Mouse (Mus musculus) stomach, embryonic 14.5 days (tissue): Measurements from ENCODE around the gene Stx16. TPM values are rescaled to one million over a fixed set of nuclear protein-coding genes. Genes with fewer than 3 reads are reported as not detected.

Experiments
- ATAC-seq: fragments of 200-750 bp; cut with Nextera tagmentation; 2 replicates; pipeline ENCODE4 v1.8.0; 2017; ENCODE audit warnings: low read depth, moderate TSS enrichment; ENCODE audit not compliant: insufficient number of reproducible peaks, insufficient read depth, low FRiP score
- H3K27ac ChIP-seq: fragments of 300-500 bp; sonication (generic); 2 replicates; pipeline ENCODE4 v1.5.1; 2014; ENCODE audit warnings: mild to moderate bottlenecking, low read length, moderate library complexity, mixed read lengths
- H3K27me3 ChIP-seq: fragments of 300-500 bp; sonication (generic); 2 replicates; pipeline ENCODE4 v1.6.1; 2014; ENCODE audit warnings: low read length, control low read depth, mixed read lengths; ENCODE audit not compliant: control insufficient read depth, insufficient read depth
- H3K36me3 ChIP-seq: fragments of 300-500 bp; sonication (generic); 2 replicates; pipeline ENCODE4 v1.6.1; 2014; ENCODE audit warnings: mild to moderate bottlenecking, control low read depth, low read length, moderate library complexity, mixed read lengths; ENCODE audit not compliant: control insufficient read depth, insufficient read depth
- H3K4me1 ChIP-seq: fragments of 300-500 bp; sonication (generic); 2 replicates; pipeline ENCODE4 v1.6.1; 2014; ENCODE audit warnings: low read length, control low read depth, mixed read lengths; ENCODE audit not compliant: control insufficient read depth, insufficient read depth
- H3K4me2 ChIP-seq: fragments of 300-500 bp; sonication (generic); replicated peaks from 2 replicates; pipeline ENCODE4 v1.6.1; 2014; ENCODE audit warnings: low read depth, low read length, control low read depth
- H3K4me3 ChIP-seq: fragments of 300-500 bp; sonication (generic); 2 replicates; pipeline ENCODE4 v1.5.1; 2014; ENCODE audit warnings: low read depth, low read length, control low read depth
- H3K9ac ChIP-seq: fragments of 300-500 bp; sonication (generic); replicated peaks from 2 replicates; pipeline ENCODE4 v1.6.1; 2014; ENCODE audit warnings: low read depth, mild to moderate bottlenecking, control low read depth, low read length, moderate library complexity, mixed read lengths
- H3K9me3 ChIP-seq: fragments of 300-500 bp; sonication (generic); 2 replicates; pipeline ENCODE4 v1.6.1; 2016; ENCODE audit warnings: low read depth, low read length, control low read depth; ENCODE audit not compliant: control insufficient read depth
- WGBS: fragments of 180-500 bp; shearing (Covaris S2); extraction: QIAGEN DNeasy Blood & Tissue Kit; methylation state at CpG from one replicate; pipeline ENCODE4 v1.1.7; 2014; 5-methylcytosine and 5-hydroxymethylcytosine counted together
- polyA plus RNA-seq: library from polyadenylated mRNA; unstranded; fragments of >200 nt; fragmentation: Nextera tagmentation; extraction: Ambion mirVana; gene quantifications from 2 replicates; pipeline ENCODE4 v1.2.1, GENCODE M21; 2014

Gene Stx16
- 11.2 and 11.7 TPM in 2 replicates for polyA plus RNA-seq

- ATAC-seq = peak; percentile 93
- peak within 1 kb of the TSS; percentile 72 for H3K4me2 ChIP-seq
- H3K27me3 ChIP-seq = no peaks in the 10 kb centered on the region
- H3K27ac ChIP-seq = peak within 1 kb of the TSS; percentile 94
- H3K4me3 ChIP-seq = peak within 1 kb of the TSS; percentile 80
- H3K9me3 ChIP-seq = no peaks in the 10 kb centered on the region
- H3K36me3 ChIP-seq = no peaks in the 10 kb centered on the region
- peak within 1 kb of the TSS; percentile 89 for H3K9ac ChIP-seq
- WGBS = 2% methylated on average over 32 of the region's 32 CpGs
- peaks cover 31% of the 10 kb centered on the region for H3K4me1 ChIP-seq
These were observed at the start of gene Stx16 for GRCm38 (mm10) chr2:174075673-174076432. Stx16 (plus strand) TSS chr2:174076308.

GRCm38 (mm10) chr2:174026406-174026805 is 49.7 kb upstream of the Stx16 start:
- Histone ChIP-seq H3K4me1 (peaks cover 14% of the 10 kb centered on the region; the same call in 1 of the 2 replicates), H3K9me3 (no peaks in the 10 kb centered on the region), H3K27me3 (no peaks in the 10 kb centered on the region), H3K9ac (no peak overlapping the region), H3K4me3 (no peak overlapping the region), H3K36me3 (no peaks in the 10 kb centered on the region), H3K4me2 (no peak overlapping the region), H3K27ac (no peak overlapping the region)
- WGBS = 63% methylated on average over 4 of the region's 4 CpGs
- ATAC-seq = no peak

- no peak overlapping the region for H3K4me3 ChIP-seq
- H3K36me3 ChIP-seq = no peaks in the 10 kb centered on the region
- no peaks in the 10 kb centered on the region for H3K4me1 ChIP-seq
- no peaks in the 10 kb centered on the region for H3K27me3 ChIP-seq
- no peaks in the 10 kb centered on the region for H3K9me3 ChIP-seq
- WGBS = 89% methylated on average over 9 of the region's 9 CpGs
- H3K27ac ChIP-seq = no peak overlapping the region
- H3K9ac ChIP-seq = no peak overlapping the region
- no peak overlapping the region for H3K4me2 ChIP-seq
- no peak for ATAC-seq
These were observed 42.8 kb upstream of the Stx16 start for GRCm38 (mm10) chr2:174033257-174033800.

GRCm38 (mm10) chr2:174047656-174048055 is 28.5 kb upstream of the Stx16 start:
- Histone ChIP-seq H3K4me2 (no peak overlapping the region), H3K4me3 (no peak overlapping the region), H3K27me3 (no peaks in the 10 kb centered on the region), H3K36me3 (no peaks in the 10 kb centered on the region), H3K9me3 (peaks cover 9% of the 10 kb centered on the region; the same call in 1 of the 2 replicates), H3K27ac (no peak overlapping the region), H3K9ac (no peak overlapping the region), H3K4me1 (peaks cover 24% of the 10 kb centered on the region)
- WGBS = 98% methylated on average over 2 of the region's 2 CpGs
- no peak for ATAC-seq

- WGBS = 9% methylated on average over 4 of the region's 4 CpGs
- no peak overlapping the region for H3K4me3 ChIP-seq
- ATAC-seq = peak; percentile 83
- H3K27ac ChIP-seq = peak overlapping the region; percentile 88
- H3K36me3 ChIP-seq = no peaks in the 10 kb centered on the region
- no peak overlapping the region for H3K4me2 ChIP-seq
- H3K9ac ChIP-seq = no peak overlapping the region
- peaks cover 9% of the 10 kb centered on the region; the same call in 1 of the 2 replicates for H3K9me3 ChIP-seq
- peaks cover 24% of the 10 kb centered on the region for H3K4me1 ChIP-seq
- no peaks in the 10 kb centered on the region for H3K27me3 ChIP-seq
These were observed 26.4 kb upstream of the Stx16 start for GRCm38 (mm10) chr2:174049481-174050338.

- Histone ChIP-seq H3K4me2 (no peak overlapping the region), H3K27me3 (no peaks in the 10 kb centered on the region), H3K36me3 (no peaks in the 10 kb centered on the region), H3K9me3 (peaks cover 9% of the 10 kb centered on the region; the same call in 1 of the 2 replicates), H3K27ac (peak overlapping the region; percentile 88), H3K4me1 (peaks cover 24% of the 10 kb centered on the region), H3K4me3 (no peak overlapping the region), H3K9ac (no peak overlapping the region)
- 5% methylated on average over 3 of the region's 3 CpGs for WGBS
- ATAC-seq = no peak; the same call in 1 of the 2 replicates
These were observed 25.8 kb upstream of the Stx16 start for GRCm38 (mm10) chr2:174050339-174050685.

GRCm38 (mm10) chr2:174051081-174051481 is 25.0 kb upstream of the Stx16 start:
- Histone ChIP-seq H3K36me3 (no peaks in the 10 kb centered on the region), H3K4me1 (peaks cover 24% of the 10 kb centered on the region), H3K9ac (no peak overlapping the region), H3K4me2 (no peak overlapping the region), H3K27ac (no peak overlapping the region), H3K27me3 (no peaks in the 10 kb centered on the region), H3K4me3 (no peak overlapping the region), H3K9me3 (peaks cover 9% of the 10 kb centered on the region; the same call in 1 of the 2 replicates)
- 8% methylated on average over 10 of the region's 10 CpGs for WGBS
- ATAC-seq = no peak

- H3K36me3 ChIP-seq = no peaks in the 10 kb centered on the region
- no peaks in the 10 kb centered on the region for H3K27me3 ChIP-seq
- H3K27ac ChIP-seq = no peak overlapping the region
- ATAC-seq = no peak
- no peaks in the 10 kb centered on the region for H3K9me3 ChIP-seq
- no peak overlapping the region for H3K4me2 ChIP-seq
- peaks cover 20% of the 10 kb centered on the region for H3K4me1 ChIP-seq
- no peak overlapping the region for H3K9ac ChIP-seq
- H3K4me3 ChIP-seq = no peak overlapping the region
- WGBS = 93% methylated on average over 3 of the region's 3 CpGs
These were observed 21.6 kb upstream of the Stx16 start for GRCm38 (mm10) chr2:174054496-174054895.
